Mouse (Mus musculus): ENCODE data around the gene Mill2. TPM values are rescaled to one million over a fixed set of nuclear protein-coding genes. Genes with fewer than 3 reads are reported as not detected.
"Not testable (repeated sequence)": the region's sequence is repeated elsewhere in the genome, so short reads cannot be mapped to it uniquely, and the experiment has no call there.

Gene Mill2
- 0.38 and 0.39 TPM in 2 replicates for polyA plus RNA-seq (2015; fragmentation: Nextera tagmentation; extraction: Ambion mirVana)

DNA sequence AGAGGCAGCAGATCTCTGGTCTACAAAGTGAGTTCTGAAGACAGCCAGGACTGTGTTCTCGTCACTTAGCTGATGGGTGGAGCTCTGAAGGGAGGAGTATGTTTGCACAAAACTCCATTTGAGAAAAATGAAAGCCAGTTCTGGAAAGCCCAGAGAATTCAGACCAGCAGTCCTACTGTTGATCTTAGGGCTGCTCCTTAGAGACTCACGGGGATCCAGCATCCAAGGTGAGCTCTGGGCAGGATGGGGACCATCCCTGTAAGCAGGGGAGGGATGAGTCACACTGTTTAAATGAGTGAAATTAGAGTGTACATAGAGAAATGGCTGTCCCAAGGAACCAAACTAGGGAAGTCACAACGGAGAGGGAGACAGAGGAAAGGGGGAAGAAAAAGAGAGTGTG is at the start of gene Mill2:
Mill2 (plus strand) TSS at position 102 of the 400 bp plus-strand sequence.
- peak within 1 kb of the TSS; percentile 40 for H3K4me3 ChIP-seq
- H3K36me3 ChIP-seq: no peaks in the 10 kb centered on the region
- peaks cover 10% of the 10 kb centered on the region; the same call in 1 of the 2 replicates for H3K4me1 ChIP-seq
- H3K9me3 ChIP-seq: no peaks in the 10 kb centered on the region
- no peak for ATAC-seq (ENCODE audit: insufficient number of reproducible peaks, insufficient read depth, low FRiP score, low TSS enrichment, low read depth)
- H3K4me2 ChIP-seq: peak within 1 kb of the TSS; percentile 59
- WGBS: 7% methylated on average over 3 of the region's 3 CpGs
- H3K9ac ChIP-seq: peak within 1 kb of the TSS; percentile 63
- peak within 1 kb of the TSS; percentile 87 for H3K27ac ChIP-seq
- H3K27me3 ChIP-seq: no peaks in the 10 kb centered on the region

DNA sequence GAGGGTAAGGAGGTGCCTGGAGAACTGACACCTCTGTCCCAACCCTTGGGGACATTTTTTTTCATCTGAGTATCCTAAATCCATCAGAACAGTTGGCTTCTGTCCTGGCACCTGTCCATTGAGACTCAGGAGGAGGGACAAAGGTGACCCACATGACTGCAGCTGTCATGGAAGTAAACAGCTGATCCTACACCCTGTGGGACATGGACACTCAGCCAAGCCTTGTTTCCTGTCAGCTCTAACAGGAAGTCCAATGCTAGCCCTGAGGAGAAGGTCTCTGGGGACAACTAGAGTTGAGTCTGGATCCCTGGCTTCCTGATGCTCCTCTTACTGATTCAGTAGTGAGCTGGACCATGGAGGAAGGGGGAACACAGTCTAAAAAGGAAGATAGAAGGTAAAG is 49.1 kb upstream of the Mill2 start:
- not testable (repeated sequence) for H3K27ac ChIP-seq; H3K4me3 ChIP-seq; H3K36me3 ChIP-seq; H3K27me3 ChIP-seq; ATAC-seq (ENCODE audit: insufficient number of reproducible peaks, insufficient read depth, low FRiP score, low TSS enrichment, low read depth); H3K9ac ChIP-seq; H3K9me3 ChIP-seq; H3K4me1 ChIP-seq; H3K4me2 ChIP-seq

DNA sequence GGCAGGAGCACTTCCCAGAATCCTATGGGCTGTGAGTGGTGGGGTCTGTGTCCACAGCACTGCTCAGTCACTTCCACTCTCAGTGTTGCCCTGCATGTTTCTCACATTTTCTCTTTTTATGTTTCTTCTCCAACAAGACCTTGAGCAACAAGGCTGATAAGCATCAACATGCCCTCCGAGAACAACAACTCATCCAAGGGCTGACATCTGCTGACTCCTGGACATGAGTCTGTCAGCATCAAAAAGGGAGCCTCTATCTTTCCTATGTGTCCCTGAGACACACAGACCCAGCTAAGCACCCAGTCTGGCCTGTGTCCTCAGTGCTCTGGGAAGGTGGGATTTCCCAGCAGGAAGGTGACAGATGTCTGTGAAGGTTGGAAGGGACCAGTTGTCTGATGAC is 41.3 kb upstream of the Mill2 start, which contains the start of gene Psg19:
Psg19 (minus strand) TSS at position 101 of the 400 bp plus-strand sequence.
- no peaks in the 10 kb centered on the region for H3K27me3 ChIP-seq
- WGBS: 87% methylated on average over 1 of the region's 1 CpGs
- H3K4me3 ChIP-seq: no peak within 1 kb of the TSS
- no peaks in the 10 kb centered on the region for H3K9me3 ChIP-seq
- no peak within 1 kb of the TSS for H3K9ac ChIP-seq
- no peaks in the 10 kb centered on the region for H3K4me1 ChIP-seq
- no peak within 1 kb of the TSS for H3K27ac ChIP-seq
- no peak within 1 kb of the TSS for H3K4me2 ChIP-seq
- H3K36me3 ChIP-seq: no peaks in the 10 kb centered on the region
- no peak for ATAC-seq (ENCODE audit: insufficient number of reproducible peaks, insufficient read depth, low FRiP score, low TSS enrichment, low read depth)

DNA sequence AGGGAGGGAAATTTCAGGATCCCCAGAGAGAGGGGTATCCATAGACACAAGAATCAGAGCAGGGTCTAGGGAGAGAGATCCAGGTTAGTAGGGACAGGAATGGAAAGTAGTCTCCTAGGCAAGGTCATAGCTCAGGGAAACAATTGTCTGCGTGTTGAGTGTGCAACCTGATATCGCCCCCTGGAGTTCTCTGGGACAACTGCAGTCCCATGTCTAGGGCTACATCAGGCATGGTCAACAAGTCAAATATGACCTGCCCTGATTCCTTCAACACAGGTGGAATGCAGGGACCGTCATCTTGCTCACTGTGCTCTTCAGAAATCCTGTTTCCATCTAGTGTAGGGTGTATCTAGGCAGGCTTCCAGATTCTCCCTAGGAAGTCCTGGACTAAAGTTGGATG is 40.6 kb upstream of the Mill2 start:
- 39% methylated on average over 3 of the region's 3 CpGs for WGBS
- no peak for ATAC-seq (ENCODE audit: insufficient number of reproducible peaks, insufficient read depth, low FRiP score, low TSS enrichment, low read depth)
- Histone ChIP-seq H3K9ac (no peak overlapping the region), H3K9me3 (no peaks in the 10 kb centered on the region), H3K27me3 (no peaks in the 10 kb centered on the region), H3K27ac (no peak overlapping the region), H3K4me2 (no peak overlapping the region), H3K4me1 (no peaks in the 10 kb centered on the region), H3K36me3 (no peaks in the 10 kb centered on the region), H3K4me3 (no peak overlapping the region)

DNA sequence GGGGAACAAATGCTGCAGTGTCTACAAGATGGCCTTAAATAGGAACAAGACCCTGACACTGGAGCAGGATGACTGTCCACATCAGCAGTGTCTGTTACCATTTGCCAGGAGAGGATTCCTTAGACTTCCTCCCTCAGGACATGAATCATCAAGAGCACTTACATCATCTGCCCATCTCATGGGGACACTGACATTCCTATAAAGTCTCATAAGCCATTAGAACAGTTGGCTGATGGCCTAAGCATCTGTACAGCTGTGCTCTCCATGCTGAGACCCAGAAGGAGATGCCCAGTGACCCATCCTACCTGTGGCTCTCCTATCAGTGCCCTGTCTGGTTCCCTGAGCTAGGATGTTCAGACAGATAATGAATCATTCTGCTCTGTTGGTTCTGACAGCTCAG is 36.2 kb upstream of the Mill2 start:
- no peak overlapping the region for H3K4me3 ChIP-seq
- H3K9ac ChIP-seq: no peak overlapping the region
- ATAC-seq (ENCODE audit: insufficient number of reproducible peaks, insufficient read depth, low FRiP score, low TSS enrichment, low read depth): no peak
- no peaks in the 10 kb centered on the region for H3K36me3 ChIP-seq
- H3K4me2 ChIP-seq: no peak overlapping the region
- H3K4me1 ChIP-seq: no peaks in the 10 kb centered on the region
- H3K27me3 ChIP-seq: no peaks in the 10 kb centered on the region
- no peaks in the 10 kb centered on the region for H3K9me3 ChIP-seq
- no peak overlapping the region for H3K27ac ChIP-seq

DNA sequence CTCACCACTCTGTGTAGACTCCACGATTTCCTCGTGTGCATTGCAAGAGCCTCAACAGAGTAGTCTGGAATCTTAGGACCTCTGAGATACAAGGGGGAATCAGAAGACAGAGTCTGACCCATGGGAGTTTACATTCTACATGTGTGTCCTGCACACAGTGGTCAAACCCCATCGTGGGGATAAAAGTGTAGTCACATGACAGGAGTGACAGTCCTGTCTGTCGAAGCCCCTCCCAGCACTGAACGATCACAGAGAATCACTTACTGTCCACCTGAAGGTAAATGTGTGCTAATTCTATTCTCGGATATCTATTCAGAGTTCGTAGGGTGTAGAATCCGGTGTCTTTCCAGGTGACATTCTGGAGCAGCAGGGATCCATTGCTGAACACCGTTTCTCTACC is 21.5 kb upstream of the Mill2 start:
- Histone ChIP-seq H3K36me3 (no peaks in the 10 kb centered on the region), H3K4me2 (no peak overlapping the region), H3K27ac (no peak overlapping the region), H3K4me1 (no peaks in the 10 kb centered on the region), H3K4me3 (no peak overlapping the region), H3K9me3 (no peaks in the 10 kb centered on the region), H3K9ac (no peak overlapping the region), H3K27me3 (no peaks in the 10 kb centered on the region)
- 79% methylated on average over 9 of the region's 9 CpGs for WGBS
- no peak for ATAC-seq (ENCODE audit: insufficient number of reproducible peaks, insufficient read depth, low FRiP score, low TSS enrichment, low read depth)

DNA sequence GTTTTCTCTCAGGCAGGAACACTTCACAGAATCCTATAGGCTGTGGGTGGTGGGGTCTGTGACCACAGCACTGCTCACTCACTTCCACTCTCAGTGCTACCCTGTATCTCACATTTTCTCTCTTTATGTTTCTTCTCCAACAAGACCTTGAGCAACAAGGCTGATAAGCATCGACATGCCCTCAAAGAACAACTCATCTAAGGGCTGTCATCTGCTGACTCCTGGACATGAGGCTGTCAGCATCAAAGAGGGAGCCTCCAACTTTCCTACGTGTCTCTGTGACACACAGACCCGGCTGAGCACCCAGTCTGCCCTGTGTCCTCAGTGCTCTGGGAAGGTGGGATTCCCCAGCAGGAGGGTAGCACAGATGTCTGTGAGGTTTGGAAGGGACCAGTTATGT is 18.3 kb upstream of the Mill2 start, which contains the start of gene Psg17:
Psg17 (minus strand) TSS at position 101 of the 400 bp plus-strand sequence.
- Histone ChIP-seq H3K4me2 (no peak within 1 kb of the TSS), H3K27ac (no peak within 1 kb of the TSS), H3K4me1 (no peaks in the 10 kb centered on the region), H3K4me3 (no peak within 1 kb of the TSS), H3K27me3 (no peaks in the 10 kb centered on the region), H3K9ac (no peak within 1 kb of the TSS), H3K36me3 (no peaks in the 10 kb centered on the region), H3K9me3 (no peaks in the 10 kb centered on the region)
- ATAC-seq (ENCODE audit: insufficient number of reproducible peaks, insufficient read depth, low FRiP score, low TSS enrichment, low read depth): no peak
- 66% methylated on average over 3 of the region's 3 CpGs for WGBS

DNA sequence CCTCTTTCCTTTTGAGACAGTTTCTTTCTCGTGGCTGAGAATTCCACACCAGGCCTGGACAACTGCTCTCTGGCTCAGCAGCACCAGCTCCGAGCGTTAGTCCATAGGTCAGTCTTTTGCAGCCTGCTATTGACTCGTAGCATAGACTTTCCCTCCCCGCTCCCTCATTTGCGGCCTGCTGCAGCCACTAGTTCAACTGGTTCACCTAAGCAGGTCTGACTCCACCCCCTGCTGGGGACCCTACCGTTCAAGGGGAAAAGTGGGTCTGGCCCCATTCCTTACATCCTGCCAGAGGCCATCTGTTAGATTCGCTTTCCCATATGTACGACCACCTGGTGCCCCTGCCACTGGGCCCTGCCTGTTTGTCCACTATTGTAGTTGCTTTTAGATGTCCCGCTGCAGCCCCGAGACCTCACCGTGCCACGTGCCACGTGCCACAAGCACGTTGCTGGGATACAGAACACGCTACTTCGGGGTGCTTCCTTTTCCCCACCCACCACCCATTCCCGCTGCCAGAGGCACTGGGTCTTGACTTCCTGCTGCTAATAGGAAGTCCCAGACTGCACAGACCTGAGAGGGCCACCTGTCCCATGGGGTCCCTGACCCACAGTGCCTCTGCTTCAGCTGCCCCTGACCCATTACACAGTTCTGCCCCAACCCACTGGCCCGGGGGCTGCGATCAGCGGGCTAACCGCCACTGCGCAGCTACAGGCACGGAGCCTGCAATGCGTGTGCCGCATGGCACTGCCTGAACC is 11.8 kb upstream of the Mill2 start:
- Histone ChIP-seq H3K4me3 (no peak overlapping the region), H3K9me3 (no peaks in the 10 kb centered on the region), H3K27ac (no peak overlapping the region), H3K9ac (no peak overlapping the region), H3K4me2 (no peak overlapping the region), H3K36me3 (no peaks in the 10 kb centered on the region), H3K27me3 (no peaks in the 10 kb centered on the region), H3K4me1 (0 out of 2 replicates have a peak, but pooled peaks cover 4% of the 10 kb centered on the region)
- peak; percentile 52; the same call in 1 of the 2 replicates for ATAC-seq (ENCODE audit: insufficient number of reproducible peaks, insufficient read depth, low FRiP score, low TSS enrichment, low read depth)
- WGBS: 67% methylated on average over 26 of the region's 26 CpGs

DNA sequence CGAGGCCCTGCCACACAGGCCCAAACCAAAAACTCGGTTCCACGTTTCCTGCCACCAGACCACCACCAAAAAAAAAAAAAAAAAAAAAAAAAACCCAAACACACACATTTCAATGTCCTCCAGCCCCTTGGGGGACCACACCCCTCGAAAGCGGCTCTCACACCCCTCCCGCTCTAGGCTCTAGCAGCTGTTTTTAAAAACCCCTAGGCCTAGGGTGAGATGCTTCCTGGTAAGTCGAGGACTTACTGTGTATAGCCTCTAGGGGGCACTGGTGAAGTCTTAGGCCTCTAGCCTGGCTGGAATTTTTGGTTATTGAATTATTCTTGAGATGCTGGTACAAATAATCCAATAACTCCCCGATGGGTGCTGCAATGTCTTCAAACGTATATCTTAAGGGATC is 11.2 kb upstream of the Mill2 start:
- no peak overlapping the region for H3K9ac ChIP-seq
- ATAC-seq (ENCODE audit: insufficient number of reproducible peaks, insufficient read depth, low FRiP score, low TSS enrichment, low read depth): no peak

DNA sequence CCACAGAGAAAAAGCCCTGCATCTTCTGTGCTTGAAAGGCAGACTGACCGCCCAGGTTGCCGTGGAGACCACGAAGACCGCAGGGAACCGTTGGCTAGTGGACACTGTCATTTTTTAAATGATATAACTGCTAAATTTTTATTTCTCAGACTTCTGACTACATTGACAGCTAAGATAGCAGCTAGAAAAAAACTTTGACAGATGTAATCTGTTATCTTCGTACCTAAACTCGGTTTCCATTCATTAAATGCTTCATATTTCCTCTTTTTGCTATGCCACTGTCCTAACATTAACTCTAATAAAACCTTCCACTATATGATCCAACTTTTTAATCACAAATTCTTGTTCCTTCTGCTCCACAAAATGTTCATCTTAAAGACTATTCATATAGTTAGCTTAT is 10.2 kb upstream of the Mill2 start:
- Histone ChIP-seq H3K9me3 (no peaks in the 10 kb centered on the region), H3K27me3 (no peaks in the 10 kb centered on the region), H3K36me3 (no peaks in the 10 kb centered on the region), H3K27ac (no peak overlapping the region), H3K4me1 (0 out of 2 replicates have a peak, but pooled peaks cover 4% of the 10 kb centered on the region), H3K4me3 (no peak overlapping the region), H3K9ac (no peak overlapping the region), H3K4me2 (no peak overlapping the region)
- 90% methylated on average over 7 of the region's 7 CpGs for WGBS
- no peak for ATAC-seq (ENCODE audit: insufficient number of reproducible peaks, insufficient read depth, low FRiP score, low TSS enrichment, low read depth)

More for the DNA sequence above, 11.2 kb upstream of the Mill2 start:
- Histone ChIP-seq H3K4me1 (0 out of 2 replicates have a peak, but pooled peaks cover 4% of the 10 kb centered on the region), H3K27ac (no peak overlapping the region), H3K9me3 (no peaks in the 10 kb centered on the region), H3K4me2 (no peak overlapping the region), H3K4me3 (no peak overlapping the region), H3K36me3 (no peaks in the 10 kb centered on the region), H3K27me3 (no peaks in the 10 kb centered on the region)
- WGBS: 49% methylated on average over 9 of the region's 9 CpGs

DNA sequence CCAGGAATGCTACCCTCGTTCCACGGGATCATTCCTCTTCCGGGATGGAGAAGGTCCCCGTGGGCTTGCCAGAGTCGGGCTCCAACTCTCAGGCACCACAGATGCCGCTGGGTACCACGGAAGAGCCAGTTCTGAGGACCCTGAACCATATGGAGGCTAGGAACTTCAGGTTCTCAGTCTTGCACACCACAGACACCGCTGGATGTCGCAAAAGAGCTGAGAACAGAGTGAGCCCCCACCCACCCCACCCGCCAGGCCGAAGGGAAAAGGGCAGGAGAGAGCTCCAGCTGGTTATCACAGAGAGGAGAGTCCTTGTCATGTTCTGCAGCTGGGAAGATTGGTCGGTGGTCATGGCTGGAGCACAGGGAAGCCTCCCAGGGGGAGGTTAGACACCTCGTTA is 7.5 kb upstream of the Mill2 start:
- WGBS: 42% methylated on average over 13 of the region's 13 CpGs
- no peak for ATAC-seq (ENCODE audit: insufficient number of reproducible peaks, insufficient read depth, low FRiP score, low TSS enrichment, low read depth)
- H3K27ac ChIP-seq: no peak overlapping the region
- H3K9me3 ChIP-seq: no peaks in the 10 kb centered on the region
- H3K4me3 ChIP-seq: no peak overlapping the region
- 0 out of 2 replicates have a peak, but pooled peaks cover 4% of the 10 kb centered on the region for H3K4me1 ChIP-seq
- no peak overlapping the region for H3K9ac ChIP-seq
- no peaks in the 10 kb centered on the region for H3K27me3 ChIP-seq
- no peak overlapping the region for H3K4me2 ChIP-seq
- no peaks in the 10 kb centered on the region for H3K36me3 ChIP-seq
